In the genomic region with DNA sequence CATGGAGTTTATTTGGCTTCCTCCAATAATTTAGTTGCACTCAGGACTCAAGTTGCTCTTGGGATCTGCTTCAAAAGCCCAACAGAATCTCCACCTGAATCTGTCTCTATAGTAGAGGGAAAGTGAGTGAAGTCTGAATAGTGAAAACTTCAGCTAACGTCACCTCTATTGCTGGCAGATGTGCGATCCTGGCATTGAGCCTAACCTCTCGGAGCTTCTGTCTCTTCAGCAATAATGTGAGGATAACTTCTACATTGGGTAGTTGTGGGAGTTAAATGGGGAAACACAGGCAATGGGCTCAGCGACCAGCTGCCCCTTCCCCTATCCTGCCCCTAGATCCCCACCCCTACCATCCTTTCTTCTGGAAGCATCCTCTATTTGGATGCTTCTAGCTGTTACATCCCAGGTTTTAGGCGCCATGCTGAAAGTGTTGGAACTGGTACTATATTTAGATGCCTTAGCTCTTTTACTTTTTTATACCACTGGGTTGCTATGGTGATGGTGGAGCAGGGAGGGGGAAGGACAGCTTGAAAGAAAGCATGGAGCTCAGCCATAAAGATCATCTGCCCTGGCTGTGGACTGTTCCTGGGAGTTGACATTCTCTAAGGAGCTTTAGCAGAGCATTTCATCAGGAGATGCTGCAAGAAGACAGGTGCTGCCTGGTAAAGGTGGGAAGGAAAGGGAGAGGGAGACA, we compare ENCODE assay signal across 10 mouse cellular contexts.
A peak's percentile ranks its signal among the peaks of the same experiment; 100 is the strongest.
DNase-seq lines count a peak whose midpoint lies in the region; ATAC-seq and TF ChIP-seq lines count a peak whose summit lies in the region.
"Had no signal": no experiment of that assay in that cellular context is flagged by ENCODE, and none has a peak within 500 bp of the region (broad histone marks: within the 10 kb centered on the region; RNA-seq: fewer than 3 reads in every experiment).

No protein-coding gene starts in this region.

- ATAC-seq in hindbrain, embryonic 15.5 days (ENCODE audit: low FRiP score, low read depth) = peak; percentile 72
- no peak for ATAC-seq in hindbrain, embryonic 12.5 days (ENCODE audit: low FRiP score)
- no peak for ATAC-seq in liver, postnatal 0 days

- 49% methylated on average over 5 of the region's 5 CpGs for WGBS in hindbrain, embryonic 15.5 days
- 67% methylated on average over 5 of the region's 5 CpGs for WGBS in hindbrain, embryonic 12.5 days
- whole genome bisulfite sequencing in liver, postnatal 0 days (ENCODE audit: insufficient replicate concordance) = 78% methylated on average over 5 of the region's 5 CpGs

- H3K36me3 ChIP-seq in hindbrain, embryonic 15.5 days = no peaks in the 10 kb centered on the region
- no peaks in the 10 kb centered on the region for H3K36me3 ChIP-seq in hindbrain, embryonic 12.5 days
- no peaks in the 10 kb centered on the region for H3K36me3 ChIP-seq in liver, postnatal 0 days (replicated peaks; ENCODE audit: insufficient read depth, low read length)

- 0 out of 2 replicates have a peak overlapping the region, but pooled peaks have one; percentile 15 for H3K4me2 ChIP-seq in hindbrain, embryonic 15.5 days
- no peak overlapping the region for H3K4me2 ChIP-seq in hindbrain, embryonic 12.5 days (replicated peaks)
- H3K4me2 ChIP-seq in liver, postnatal 0 days (ENCODE audit: low read depth, low read length) = no peak overlapping the region

- no peaks in the 10 kb centered on the region for H3K27me3 ChIP-seq in hindbrain, embryonic 15.5 days
- H3K27me3 ChIP-seq in hindbrain, embryonic 12.5 days = no peaks in the 10 kb centered on the region
- no peaks in the 10 kb centered on the region for H3K27me3 ChIP-seq in liver, postnatal 0 days (ENCODE audit: insufficient read depth, low read length)

- no peak overlapping the region for H3K9ac ChIP-seq in hindbrain, embryonic 15.5 days
- H3K9ac ChIP-seq in hindbrain, embryonic 12.5 days = no peak overlapping the region
- H3K9ac ChIP-seq in liver, postnatal 0 days (replicated peaks) = no peak overlapping the region
- H3K9ac ChIP-seq: liver, embryonic 14.5 days had no signal

- H3K4me3 ChIP-seq in hindbrain, embryonic 15.5 days = no peak overlapping the region
- H3K4me3 ChIP-seq in hindbrain, embryonic 12.5 days = no peak overlapping the region
- no peak overlapping the region for H3K4me3 ChIP-seq in liver, postnatal 0 days (ENCODE audit: low read depth, low read length)

- H3K4me1 ChIP-seq in hindbrain, embryonic 15.5 days (replicated peaks) = peaks cover 32% of the 10 kb centered on the region
- 0 out of 2 replicates have a peak, but pooled peaks cover 6% of the 10 kb centered on the region for H3K4me1 ChIP-seq in hindbrain, embryonic 12.5 days
- no peaks in the 10 kb centered on the region for H3K4me1 ChIP-seq in liver, postnatal 0 days (ENCODE audit: insufficient read depth)

- H3K27ac ChIP-seq in hindbrain, embryonic 15.5 days (replicated peaks) = peak overlapping the region; percentile 69
- H3K27ac ChIP-seq in hindbrain, embryonic 12.5 days = no peak overlapping the region
- no peak overlapping the region for H3K27ac ChIP-seq in liver, postnatal 0 days (ENCODE audit: low read depth)
- H3K27ac ChIP-seq: liver, embryonic 14.5 days had no signal

- DNase-seq in cerebellum, postnatal 14 days = peak; percentile 53 to 64
- DNase-seq in layer of hippocampus, postnatal 25 days (ENCODE audit: extremely low spot score in 1 of 2, low spot score in 1 of 2) = peak; percentile 33 to 35
- DNase-seq in right cerebral cortex, postnatal 14 days = peak; percentile 65
- no peak for DNase-seq in natural killer cell, adult 2 months (ENCODE audit: low spot score in 2 of 2)
- DNase-seq in heart, adult 8-10 months (ENCODE audit: low spot score) = no peak
- DNase-seq in liver, postnatal 0 days = no peak
- DNase-seq: adrenal gland, postnatal 25 days had no signal

- H3K9me3 ChIP-seq in hindbrain, embryonic 15.5 days = no peaks in the 10 kb centered on the region
- H3K9me3 ChIP-seq in hindbrain, embryonic 12.5 days (replicated peaks) = no peaks in the 10 kb centered on the region
- no peaks in the 10 kb centered on the region for H3K9me3 ChIP-seq in liver, postnatal 0 days (ENCODE audit: low read length)

- no peak for TF ChIP-seq CTCF in liver, postnatal 0 days (IDR thresholded peaks at IDR 0.05; ENCODE audit: low read depth)

- no peak for TF ChIP-seq EP300 in liver, postnatal 0 days (IDR thresholded peaks at IDR 0.05; ENCODE audit: low read depth)

Comparison
In these comparisons a context has a peak if more than half of its experiments do, and no peak if none do; other contexts are left out.
1. DNase-seq: peak in cerebellum, postnatal 14 days (2 of 2), layer of hippocampus, postnatal 25 days (2 of 2) and right cerebral cortex, postnatal 14 days (single experiment); none in natural killer cell, adult 2 months (0 of 2), heart, adult 8-10 months (single experiment) and liver, postnatal 0 days (single experiment).